Mouse (Mus musculus) splenic B cell, adult 2 months (primary cell): ENCODE data around the gene Gm136.
"Not testable (repeated sequence)": the region's sequence is repeated elsewhere in the genome, so short reads cannot be mapped to it uniquely, and the experiment has no call there.

Source experiments
- DNase-seq: peaks from one replicate; pipeline ENCODE4 v3.0.0-alpha.2; 2011; ENCODE audit warnings: low read depth, low spot score
- H3K27me3 ChIP-seq: 2 replicates; pipeline ENCODE4 v1.6.1; 2012; ENCODE audit warnings: mild to moderate bottlenecking, low read length, moderate library complexity, mixed read lengths; ENCODE audit not compliant: control insufficient read depth, poor library complexity, insufficient read depth, severe bottlenecking
- H3K36me3 ChIP-seq: 2 replicates; pipeline ENCODE4 v1.6.1; 2012; ENCODE audit warnings: mild to moderate bottlenecking, low read length, moderate library complexity, mixed read lengths; ENCODE audit not compliant: control insufficient read depth, poor library complexity, insufficient read depth, severe bottlenecking

Gene Gm136

GRCm38 (mm10) chr4:34729851-34730341, 26.2 kb downstream of the Gm136 start, which contains the start of gene Cfap206:
TSS of gene Cfap206 (minus strand) at chr4:34730206.
- Histone ChIP-seq H3K36me3 (no peaks in the 10 kb centered on the region), H3K27me3 (no peaks in the 10 kb centered on the region; the same call in 1 of the 2 replicates)
- DNase-seq: peak; percentile 46

- H3K27me3 ChIP-seq, H3K36me3 ChIP-seq, DNase-seq: not testable (repeated sequence)
Measured at GRCm38 (mm10) chr4:34725710-34726109, 30.4 kb downstream of the Gm136 start.

- DNase-seq: no peak
- Histone ChIP-seq H3K36me3 (no peaks in the 10 kb centered on the region), H3K27me3 (no peaks in the 10 kb centered on the region)
Measured at GRCm38 (mm10) chr4:34724306-34724705, 31.8 kb downstream of the Gm136 start.

GRCm38 (mm10) chr4:34723186-34723585, 32.9 kb downstream of the Gm136 start:
- Histone ChIP-seq H3K27me3 (no peaks in the 10 kb centered on the region), H3K36me3 (no peaks in the 10 kb centered on the region)
- DNase-seq: no peak

GRCm38 (mm10) chr4:34720127-34720895, 35.8 kb downstream of the Gm136 start:
- DNase-seq: no peak
- Histone ChIP-seq H3K36me3 (no peaks in the 10 kb centered on the region), H3K27me3 (no peaks in the 10 kb centered on the region)

GRCm38 (mm10) chr4:34719421-34719820, 36.6 kb downstream of the Gm136 start:
- DNase-seq: no peak
- H3K36me3 ChIP-seq: no peaks in the 10 kb centered on the region
- H3K27me3 ChIP-seq: no peaks in the 10 kb centered on the region

- no peaks in the 10 kb centered on the region for H3K36me3 ChIP-seq
- no peak for DNase-seq
- H3K27me3 ChIP-seq: no peaks in the 10 kb centered on the region
Measured at GRCm38 (mm10) chr4:34715062-34715461, 41.0 kb downstream of the Gm136 start.

- no peak for DNase-seq
- Histone ChIP-seq H3K27me3 (no peaks in the 10 kb centered on the region), H3K36me3 (no peaks in the 10 kb centered on the region)
Measured at GRCm38 (mm10) chr4:34708127-34708526, 47.9 kb downstream of the Gm136 start.

GRCm38 (mm10) chr4:34707248-34707647, 48.8 kb downstream of the Gm136 start:
- Histone ChIP-seq H3K27me3 (no peaks in the 10 kb centered on the region), H3K36me3 (no peaks in the 10 kb centered on the region)
- DNase-seq: no peak

GRCm38 (mm10) chr4:34703029-34703428, 53.0 kb downstream of the Gm136 start:
- H3K36me3 ChIP-seq: no peaks in the 10 kb centered on the region
- no peaks in the 10 kb centered on the region for H3K27me3 ChIP-seq
- DNase-seq: no peak

- DNase-seq: no peak
- H3K27me3 ChIP-seq: no peaks in the 10 kb centered on the region
- no peaks in the 10 kb centered on the region for H3K36me3 ChIP-seq
Measured at GRCm38 (mm10) chr4:34702231-34702630, 53.8 kb downstream of the Gm136 start.

GRCm38 (mm10) chr4:34701528-34701927, 54.5 kb downstream of the Gm136 start:
- H3K27me3 ChIP-seq: no peaks in the 10 kb centered on the region
- peak; percentile 65 for DNase-seq
- H3K36me3 ChIP-seq: no peaks in the 10 kb centered on the region
